Mouse (Mus musculus) right cerebral cortex, postnatal 14 days (tissue): Measurements from ENCODE around the gene Grhpr.
"Not testable (repeated sequence)": the region's sequence is repeated elsewhere in the genome, so short reads cannot be mapped to it uniquely, and the experiment has no call there.

Source experiments
- DNase-seq: peaks from one replicate; pipeline ENCODE4 v3.0.0; 2022

Grhpr gene

DNA sequence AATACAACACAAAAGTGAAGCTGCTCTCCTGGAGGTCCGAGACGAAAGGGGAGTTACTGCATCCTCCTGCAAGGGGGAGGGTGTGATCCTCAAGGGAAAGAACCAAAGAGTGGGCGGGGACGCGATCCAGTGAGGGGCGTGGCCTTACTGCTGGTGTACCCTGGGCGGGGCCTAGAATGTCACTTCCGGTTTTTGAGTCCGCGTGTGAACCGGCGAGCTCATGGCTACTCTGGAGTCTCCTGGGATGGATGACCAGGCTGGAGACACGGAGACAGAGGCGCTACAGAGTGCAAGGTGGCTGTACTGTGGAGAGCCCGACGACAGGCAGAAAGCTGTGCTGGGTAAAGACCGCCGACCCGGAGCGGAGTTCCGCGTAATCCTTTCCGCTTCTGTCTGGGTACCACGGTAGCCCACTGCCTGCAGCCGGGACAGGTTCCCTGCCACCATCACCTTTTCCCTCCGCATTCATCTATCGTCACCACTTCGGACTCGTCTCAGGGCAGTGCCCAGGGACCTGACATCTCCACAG lies 37.3 kb downstream of the Grhpr start, which contains the start of gene Polr1e:
Polr1e (plus strand) TSS at position 132 of the 529 bp plus-strand sequence.
- peak; percentile 83 for DNase-seq

- no peak for DNase-seq
Measured at GRCm38 (mm10) chr4:45019009-45019408, 37.8 kb downstream of the Grhpr start.

DNA sequence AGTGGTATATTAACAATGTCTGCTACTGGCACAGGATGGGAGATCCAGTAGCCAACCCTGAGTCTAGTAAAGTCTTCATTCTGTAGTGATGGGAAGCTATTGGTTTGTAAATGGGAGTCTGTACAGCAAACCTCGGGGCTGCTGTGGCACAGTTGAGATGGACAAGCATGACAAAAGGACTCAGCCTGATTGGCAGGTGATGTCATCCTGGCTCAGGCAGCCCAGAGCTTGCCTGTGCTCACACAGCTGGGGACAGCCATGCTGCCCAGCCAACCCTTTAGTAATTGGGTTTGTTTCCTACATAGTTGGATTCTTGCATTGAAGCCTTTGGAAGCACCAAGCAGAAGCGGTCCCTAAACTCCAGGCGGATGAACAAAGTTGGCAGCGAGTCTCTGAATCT lies 45.3 kb downstream of the Grhpr start:
- DNase-seq, result no peak

DNA sequence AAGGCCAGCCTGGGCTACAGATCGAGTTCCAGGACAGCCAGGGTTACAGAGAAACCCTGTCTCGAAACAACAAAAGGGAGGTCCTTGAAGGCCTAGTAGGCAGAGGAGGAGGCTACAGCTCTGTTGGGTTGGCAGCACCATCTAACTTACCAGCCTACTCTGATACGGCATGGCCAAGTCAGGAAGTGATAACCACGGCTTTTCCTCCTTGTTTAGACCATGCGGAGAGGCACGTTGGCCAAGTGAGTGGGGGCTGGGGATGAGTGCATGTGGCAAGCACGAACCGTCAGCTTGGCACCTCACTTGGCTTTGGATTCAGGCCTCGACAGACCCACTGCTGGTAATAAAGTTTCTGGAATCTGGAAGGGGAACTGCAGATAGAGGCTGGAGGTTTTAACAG lies 51.4 kb downstream of the Grhpr start:
- DNase-seq, result no peak

DNA sequence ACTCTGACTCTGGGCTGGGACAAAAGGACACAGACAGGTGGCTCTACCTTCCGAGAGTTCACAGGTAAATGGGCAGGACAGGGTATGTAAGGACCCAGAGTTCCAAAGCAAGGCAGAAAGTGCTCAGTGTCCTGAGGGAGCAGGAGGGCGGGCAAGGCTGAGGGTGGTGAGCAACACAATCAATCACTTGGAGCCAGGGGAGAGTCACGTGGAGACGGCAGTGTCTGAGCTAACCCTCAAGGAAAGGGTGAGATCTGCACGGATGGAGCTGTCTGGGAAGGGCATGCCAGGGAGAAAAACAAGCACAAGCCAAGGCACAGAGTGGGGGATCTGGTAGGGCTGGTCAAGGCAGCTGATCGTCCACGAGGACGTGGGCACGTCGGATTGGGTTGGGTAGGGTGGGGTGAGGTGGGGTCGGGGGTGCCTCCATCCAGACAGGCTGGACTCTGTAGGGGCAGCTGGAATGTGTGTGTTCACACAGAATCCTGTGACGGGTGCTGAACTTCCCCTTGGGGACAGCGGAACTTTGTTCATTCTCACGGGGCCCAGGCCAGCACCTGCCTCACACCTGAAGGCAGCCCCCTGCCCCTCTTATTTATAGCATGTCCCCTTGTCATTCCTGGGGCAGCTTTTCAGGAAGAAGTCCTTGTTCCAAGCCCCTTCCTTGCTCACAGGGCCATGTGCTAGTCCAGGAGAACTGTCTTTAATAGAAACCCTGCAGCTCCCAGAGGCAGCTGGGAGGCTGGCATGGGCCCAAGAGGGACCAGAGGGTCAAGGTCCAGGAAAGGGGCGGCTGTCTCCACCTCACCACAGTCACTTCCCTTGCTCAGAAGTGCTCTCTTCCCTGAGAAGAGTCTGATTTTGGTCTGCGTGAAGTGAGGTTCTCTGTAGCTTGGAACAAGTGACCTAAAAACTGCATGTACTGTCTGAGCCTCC lies 53.8 kb downstream of the Grhpr start:
- no peak for DNase-seq

DNA sequence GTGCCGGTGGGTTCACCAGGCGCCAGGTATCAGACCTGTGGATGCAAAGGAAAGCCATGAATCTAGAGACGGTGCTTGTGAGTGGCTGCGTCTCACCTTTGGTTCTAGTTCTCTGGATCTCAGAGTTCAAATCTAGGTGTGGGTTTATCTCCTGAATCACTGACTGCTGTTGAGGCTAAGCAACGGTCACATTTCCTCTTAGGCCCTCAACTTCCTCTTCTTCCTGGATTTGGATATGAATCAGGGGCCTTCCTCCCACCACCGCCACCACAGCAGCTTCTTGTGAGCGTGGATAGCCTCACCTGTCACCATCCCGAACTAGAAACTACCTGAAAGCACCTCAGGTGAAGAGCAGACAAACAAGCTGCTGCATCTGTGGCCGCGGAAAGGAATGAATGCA lies 54.9 kb downstream of the Grhpr start:
- no peak for DNase-seq

DNA sequence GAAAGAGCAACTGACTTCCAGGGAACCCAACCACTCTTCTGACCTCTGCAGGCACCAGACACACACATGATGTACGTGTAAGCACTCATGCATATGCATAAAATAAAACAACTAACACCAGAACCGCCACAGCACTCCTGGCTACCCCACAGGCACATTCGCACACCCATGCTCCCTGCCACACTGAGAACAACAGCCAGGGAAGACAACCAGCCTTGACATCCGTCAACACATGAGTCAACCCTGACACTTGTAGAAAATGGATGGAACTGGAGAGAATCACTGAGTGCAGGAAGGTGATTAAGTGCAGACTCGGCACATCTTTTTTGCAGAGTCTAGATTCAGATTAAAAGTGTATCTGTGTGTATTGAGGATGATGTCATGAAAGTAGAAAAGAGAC lies 55.4 kb downstream of the Grhpr start:
- DNase-seq, result no peak

DNA sequence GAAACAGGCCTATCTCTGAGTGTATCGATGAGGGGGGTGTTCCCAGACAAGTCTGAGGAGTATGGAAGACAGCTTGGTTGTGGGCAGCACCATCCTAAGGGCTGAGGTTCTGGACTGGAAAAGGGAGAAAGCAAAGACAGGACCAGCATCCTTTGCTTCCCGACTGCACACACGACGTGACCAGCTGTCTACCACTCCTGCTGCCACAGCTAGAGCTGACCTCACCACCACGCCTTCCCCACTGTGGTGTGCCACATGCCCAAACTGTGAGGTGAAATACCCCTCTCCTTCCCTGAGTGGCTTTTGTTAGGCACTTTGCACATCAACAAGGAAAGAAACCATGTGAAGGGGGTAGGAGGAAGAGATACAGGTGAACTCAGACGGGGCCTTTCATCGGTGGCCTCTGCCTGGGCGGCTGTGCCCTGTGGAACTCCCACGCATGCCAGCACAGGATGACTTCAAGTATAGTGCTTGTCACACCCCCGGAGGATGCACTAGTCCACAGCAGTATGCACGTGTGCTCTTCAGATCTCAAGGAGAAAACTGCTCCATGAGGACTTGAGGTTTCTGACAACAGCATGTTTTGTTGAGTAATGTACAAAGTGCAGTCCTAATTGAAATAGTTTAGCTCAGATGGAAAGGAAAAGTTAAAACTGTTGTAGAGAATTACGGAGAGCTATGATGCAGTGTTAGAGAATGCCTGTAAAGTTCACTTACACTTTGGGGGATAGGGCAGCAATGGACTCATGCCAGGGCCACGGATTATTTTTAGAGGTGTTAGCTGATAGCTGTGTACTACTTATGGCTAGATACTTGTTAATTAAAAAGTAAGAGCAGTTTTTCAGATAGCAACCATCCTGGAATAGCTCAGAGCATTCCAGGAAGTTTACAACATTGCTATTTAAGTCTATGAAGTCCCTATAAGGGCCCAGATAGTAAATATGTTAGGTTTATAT lies 56.5 kb downstream of the Grhpr start:
- DNase-seq, result no peak

GRCm38 (mm10) chr4:45038879-45039278 lies 57.7 kb downstream of the Grhpr start:
- DNase-seq, result not testable (repeated sequence)

DNA sequence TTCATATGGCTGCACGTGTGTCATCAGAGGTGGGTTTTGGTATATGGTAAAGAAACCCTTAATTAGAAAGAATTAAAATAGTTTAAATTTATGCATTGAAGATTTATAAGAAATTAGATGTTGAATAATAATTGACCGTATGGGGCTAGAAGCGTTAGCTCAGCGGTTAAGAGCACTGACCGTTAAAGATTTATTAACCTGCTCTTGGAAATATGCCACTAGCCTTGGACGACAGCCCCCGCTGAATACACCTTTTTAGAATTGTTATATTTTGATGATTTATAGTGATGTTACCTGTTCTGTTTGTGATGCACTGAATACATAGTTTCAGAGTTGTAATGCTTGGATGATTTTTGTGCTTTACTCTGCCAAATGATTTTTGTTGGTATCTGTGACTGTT lies 58.4 kb downstream of the Grhpr start:
- not testable (repeated sequence) for DNase-seq
